In genomic region chr7:16903439-16903955, GRCm38 (mm10) we compare ENCODE assay signal across 20 mouse cellular contexts. TPM values are rescaled to one million over a fixed set of nuclear protein-coding genes. Genes with fewer than 3 reads are reported as not detected.
DNase-seq lines count a peak whose midpoint lies in the region; ATAC-seq and TF ChIP-seq lines count a peak whose summit lies in the region.
"Had no signal": no experiment of that assay in that cellular context is flagged by ENCODE, and none has a peak within 500 bp of the region (broad histone marks: within the 10 kb centered on the region; RNA-seq: fewer than 3 reads in every experiment).

No protein-coding gene starts in this region.

- TF ChIP-seq CTCF in gastrocnemius, adult 2 months (IDR thresholded peaks at IDR 0.05) = no peak
- TF ChIP-seq CTCF in liver, postnatal 0 days (IDR thresholded peaks at IDR 0.05; ENCODE audit: low read depth) = no peak

- no peak overlapping the region for H3K9ac ChIP-seq in liver, embryonic 12.5 days
- no peak overlapping the region for H3K9ac ChIP-seq in liver, postnatal 0 days (replicated peaks)
- H3K9ac ChIP-seq: forebrain, embryonic 15.5 days; hindbrain, embryonic 12.5 days; kidney, embryonic 15.5 days; limb, embryonic 13.5 days; neural tube, embryonic 12.5 days had no signal

- no peak for TF ChIP-seq EP300 in liver, postnatal 0 days (IDR thresholded peaks at IDR 0.05; ENCODE audit: low read depth)

- H3K4me1 ChIP-seq in liver, embryonic 12.5 days = peaks cover 66% of the 10 kb centered on the region
- H3K4me1 ChIP-seq in liver, postnatal 0 days (ENCODE audit: insufficient read depth) = peaks cover 2% of the 10 kb centered on the region; the same call in 1 of the 2 replicates
- H3K4me1 ChIP-seq: forebrain, embryonic 15.5 days had no signal

- peaks cover 22% of the 10 kb centered on the region for H3K79me2 ChIP-seq in macrophage (ENCODE audit: inconsistent target)

- no peaks in the 10 kb centered on the region for H3K36me3 ChIP-seq in liver, embryonic 12.5 days
- no peaks in the 10 kb centered on the region for H3K36me3 ChIP-seq in liver, postnatal 0 days (replicated peaks; ENCODE audit: insufficient read depth, low read length)
- H3K36me3 ChIP-seq in macrophage (ENCODE audit: inconsistent target) = no peaks in the 10 kb centered on the region
- H3K36me3 ChIP-seq: forebrain, embryonic 15.5 days; hindbrain, embryonic 12.5 days; kidney, embryonic 15.5 days; limb, embryonic 13.5 days; neural tube, embryonic 12.5 days had no signal

- no peak overlapping the region for H3K4me3 ChIP-seq in gastrocnemius, adult 2 months
- no peak overlapping the region for H3K4me3 ChIP-seq in liver, embryonic 12.5 days
- H3K4me3 ChIP-seq in liver, postnatal 0 days (ENCODE audit: low read depth, low read length) = no peak overlapping the region
- no peak overlapping the region for H3K4me3 ChIP-seq in macrophage (ENCODE audit: inconsistent target)
- H3K4me3 ChIP-seq: forebrain, embryonic 15.5 days; hindbrain, embryonic 12.5 days; kidney, embryonic 15.5 days; limb, embryonic 13.5 days; neural tube, embryonic 12.5 days had no signal

- no peak for DNase-seq in gastrocnemius, adult 2 months
- no peak for DNase-seq in gastrocnemius, postnatal 25 days
- DNase-seq in liver, postnatal 0 days = no peak
- DNase-seq in thymus, postnatal 0 days (ENCODE audit: low spot score) = no peak
- DNase-seq: cerebellum, adult 9-10 months; heart, adult 18-20 months; lung, postnatal 10 days; right cerebral cortex, adult 18-20 months; thymus, postnatal 14 days had no signal

- H3K9me3 ChIP-seq in liver, embryonic 12.5 days (replicated peaks) = no peaks in the 10 kb centered on the region
- H3K9me3 ChIP-seq in liver, postnatal 0 days (ENCODE audit: low read length) = no peaks in the 10 kb centered on the region
- H3K9me3 ChIP-seq: forebrain, embryonic 15.5 days; hindbrain, embryonic 12.5 days; kidney, embryonic 15.5 days; limb, embryonic 13.5 days; neural tube, embryonic 12.5 days had no signal

- ATAC-seq in liver, embryonic 12.5 days = 0 out of 2 replicates have a peak, but pooled peaks have one; percentile 16
- ATAC-seq in liver, postnatal 0 days = no peak
- ATAC-seq in megakaryocyte-erythroid progenitor cell, adult 5-6 weeks (replicated peaks; ENCODE audit: low FRiP score, low TSS enrichment, poor library complexity, severe bottlenecking) = no peak
- ATAC-seq: forebrain, embryonic 15.5 days had no signal

- peaks cover 41% of the 10 kb centered on the region for H3K27me3 ChIP-seq in liver, embryonic 12.5 days (replicated peaks)
- no peaks in the 10 kb centered on the region for H3K27me3 ChIP-seq in liver, postnatal 0 days (ENCODE audit: insufficient read depth, low read length)
- H3K27me3 ChIP-seq: forebrain, embryonic 15.5 days; kidney, embryonic 15.5 days; limb, embryonic 13.5 days had no signal

- H3K4me2 ChIP-seq in liver, embryonic 12.5 days = no peak overlapping the region
- no peak overlapping the region for H3K4me2 ChIP-seq in liver, postnatal 0 days (ENCODE audit: low read depth, low read length)
- H3K4me2 ChIP-seq: forebrain, embryonic 15.5 days; hindbrain, embryonic 12.5 days; kidney, embryonic 15.5 days; limb, embryonic 13.5 days; midbrain, embryonic 11.5 days; neural tube, embryonic 12.5 days had no signal

- 20% methylated on average over 2 of the region's 2 CpGs for WGBS in liver, embryonic 12.5 days (ENCODE audit: insufficient replicate concordance)
- 32% methylated on average over 2 of the region's 2 CpGs for WGBS in liver, postnatal 0 days (ENCODE audit: insufficient replicate concordance)
- WGBS in macrophage (ENCODE audit: missing documents) = 21% methylated on average over 2 of the region's 2 CpGs

- intact Hi-C loops in gastrocnemius, adult 2 months (cut with DNase I) = no loop called here

- H3K27ac ChIP-seq in gastrocnemius, adult 2 months = peak overlapping the region; percentile 7; the same call in 1 of the 2 replicates
- H3K27ac ChIP-seq in liver, embryonic 12.5 days = no peak overlapping the region
- H3K27ac ChIP-seq in liver, postnatal 0 days (ENCODE audit: low read depth) = no peak overlapping the region
- peak overlapping the region; percentile 22 for H3K27ac ChIP-seq in macrophage
- H3K27ac ChIP-seq: forebrain, embryonic 15.5 days; kidney, embryonic 15.5 days; limb, embryonic 13.5 days; neural tube, embryonic 12.5 days; stomach, postnatal 0 days had no signal

RNA-seq across cellular contexts. Expression of gene Ptgir, which starts 2.8 kb away (rescaled TPM):
- under 1 TPM; 0.67 to 0.79 TPM for total RNA-seq in gastrocnemius, adult 2 months (2021)
- 1 to 10 TPM in 1 of 2 experiments, under 1 TPM in 1; 0.97 to 1.3 TPM for total RNA-seq in gastrocnemius, postnatal 25 days (2021)
- polyA plus RNA-seq in liver, embryonic 12.5 days (2016; fragmentation: Nextera tagmentation; extraction: Ambion mirVana) = 0.86 and 1.5 TPM in 2 replicates
- polyA plus RNA-seq in liver, postnatal 0 days (2015; fragmentation: Nextera tagmentation; extraction: Ambion mirVana) = 1.1 and 1.7 TPM in 2 replicates
- 10 to 100 TPM in 2 of 26 experiments, 1 to 10 TPM in 24; 1.4 to 12.8 (median 4.6) TPM for total RNA-seq in macrophage (2018; cell fraction: chromatin; rRNA removed)
- total RNA-seq in macrophage (2018; cell fraction: cytosol; rRNA removed) = 10 to 100 TPM in 7 of 26 experiments, 1 to 10 TPM in 19; 2.9 to 21.7 (median 7.9) TPM
- total RNA-seq in macrophage (2018; cell fraction: nucleus; rRNA removed) = 10 to 100 TPM in 18 of 26 experiments, 1 to 10 TPM in 8; 3.3 to 24.8 (median 11.9) TPM
- polyA plus RNA-seq in macrophage (2018) = 2.2 to 3.8 TPM (median 3.6 TPM) in 3 replicates
- polyA plus RNA-seq in thymus, postnatal 0 days (2015; fragmentation: Nextera tagmentation; extraction: Ambion mirVana) = 1.9 and 2.6 TPM in 2 replicates
- total RNA-seq in megakaryocyte-erythroid progenitor cell, adult 5-6 weeks (2014; fragmentation: Nextera tagmentation) = not detected in 2 replicates
- not detected in 2 replicates for total RNA-seq in megakaryocyte-erythroid progenitor cell, adult 5-6 weeks (2017)
- total RNA-seq: layer of hippocampus, postnatal 10 days had no signal

RNA-seq across cellular contexts. Expression of gene Gng8, which starts 11.9 kb away (rescaled TPM):
- not detected for total RNA-seq in gastrocnemius, adult 2 months (2021)
- total RNA-seq in gastrocnemius, postnatal 25 days (2021) = not detected
- polyA plus RNA-seq in liver, embryonic 12.5 days (2016; fragmentation: Nextera tagmentation; extraction: Ambion mirVana) = 0.80 and 1.7 TPM in 2 replicates
- 0.15 and 0.20 TPM in 2 replicates for polyA plus RNA-seq in liver, postnatal 0 days (2015; fragmentation: Nextera tagmentation; extraction: Ambion mirVana)
- 1 to 10 TPM in 2 of 26 experiments, not detected in 24; 1.3 to 1.8 TPM for total RNA-seq in macrophage (2018; cell fraction: chromatin; rRNA removed)
- under 1 TPM in 3 of 26 experiments, not detected in 23; 0.15 to 0.31 (median 0.17) TPM for total RNA-seq in macrophage (2018; cell fraction: cytosol; rRNA removed)
- total RNA-seq in macrophage (2018; cell fraction: nucleus; rRNA removed) = 1 to 10 TPM in 2 of 26 experiments, not detected in 24; 1.4 TPM
- not detected in 3 replicates for polyA plus RNA-seq in macrophage (2018)
- polyA plus RNA-seq in thymus, postnatal 0 days (2015; fragmentation: Nextera tagmentation; extraction: Ambion mirVana) = 0.44 and 0.85 TPM in 2 replicates
- not detected in 2 replicates for total RNA-seq in megakaryocyte-erythroid progenitor cell, adult 5-6 weeks (2014; fragmentation: Nextera tagmentation)
- 2.6 TPM in 1 of 2 replicates, not detected in the other for total RNA-seq in megakaryocyte-erythroid progenitor cell, adult 5-6 weeks (2017)

RNA-seq across cellular contexts. Expression of gene Calm3, which starts 20.4 kb away (rescaled TPM):
- 100 to 1,000 TPM; 290 to 400 TPM for total RNA-seq in gastrocnemius, adult 2 months (2021)
- total RNA-seq in gastrocnemius, postnatal 25 days (2021) = 100 to 1,000 TPM; 257 to 291 TPM
- polyA plus RNA-seq in liver, embryonic 12.5 days (2016; fragmentation: Nextera tagmentation; extraction: Ambion mirVana) = 91.2 and 94.4 TPM in 2 replicates
- polyA plus RNA-seq in liver, postnatal 0 days (2015; fragmentation: Nextera tagmentation; extraction: Ambion mirVana) = 58.8 and 60.3 TPM in 2 replicates
- total RNA-seq in macrophage (2018; cell fraction: chromatin; rRNA removed) = 10 to 100 TPM in 19 of 26 experiments, 1 to 10 TPM in 7; 3.3 to 45.5 (median 14.6) TPM
- total RNA-seq in macrophage (2018; cell fraction: cytosol; rRNA removed) = 100 to 1,000 TPM; 134 to 213 (median 179) TPM
- total RNA-seq in macrophage (2018; cell fraction: nucleus; rRNA removed) = 100 to 1,000 TPM in 1 of 26 experiments, 10 to 100 TPM in 25; 23.9 to 119 (median 63.2) TPM
- 148 to 197 TPM (median 177 TPM) in 3 replicates for polyA plus RNA-seq in macrophage (2018)
- polyA plus RNA-seq in thymus, postnatal 0 days (2015; fragmentation: Nextera tagmentation; extraction: Ambion mirVana) = 201 and 212 TPM in 2 replicates
- total RNA-seq in megakaryocyte-erythroid progenitor cell, adult 5-6 weeks (2014; fragmentation: Nextera tagmentation) = 291 and 377 TPM in 2 replicates
- 512 and 515 TPM in 2 replicates for total RNA-seq in megakaryocyte-erythroid progenitor cell, adult 5-6 weeks (2017)

RNA-seq across cellular contexts. Expression of gene Dact3, which starts 28.4 kb away (rescaled TPM):
- total RNA-seq in gastrocnemius, adult 2 months (2021) = 1 to 10 TPM in 1 of 2 experiments, under 1 TPM in 1; 0.99 to 1.7 TPM
- 1 to 10 TPM; 1.9 to 2.3 TPM for total RNA-seq in gastrocnemius, postnatal 25 days (2021)
- 1.5 TPM in 2 replicates for polyA plus RNA-seq in liver, embryonic 12.5 days (2016; fragmentation: Nextera tagmentation; extraction: Ambion mirVana)
- 0.09 TPM in 2 replicates for polyA plus RNA-seq in liver, postnatal 0 days (2015; fragmentation: Nextera tagmentation; extraction: Ambion mirVana)
- 1 to 10 TPM in 2 of 26 experiments, under 1 TPM in 2, not detected in 22; 0.22 to 3.4 (median 0.92) TPM for total RNA-seq in macrophage (2018; cell fraction: chromatin; rRNA removed)
- under 1 TPM; 0.03 to 0.60 (median 0.14) TPM for total RNA-seq in macrophage (2018; cell fraction: cytosol; rRNA removed)
- total RNA-seq in macrophage (2018; cell fraction: nucleus; rRNA removed) = under 1 TPM in 16 of 26 experiments, not detected in 10; 0.12 to 0.49 (median 0.28) TPM
- polyA plus RNA-seq in macrophage (2018) = 0.15 to 0.32 TPM (median 0.31 TPM) in 3 replicates
- 0.13 and 0.18 TPM in 2 replicates for polyA plus RNA-seq in thymus, postnatal 0 days (2015; fragmentation: Nextera tagmentation; extraction: Ambion mirVana)
- 0.27 TPM in 1 of 2 replicates, not detected in the other for total RNA-seq in megakaryocyte-erythroid progenitor cell, adult 5-6 weeks (2014; fragmentation: Nextera tagmentation)
- total RNA-seq in megakaryocyte-erythroid progenitor cell, adult 5-6 weeks (2017) = 0.75 TPM in 1 of 2 replicates, not detected in the other

RNA-seq across cellular contexts. Expression of gene Pnmal2, which starts 41.0 kb away (rescaled TPM):
- under 1 TPM; 0.74 to 0.86 TPM for total RNA-seq in gastrocnemius, adult 2 months (2021)
- total RNA-seq in gastrocnemius, postnatal 25 days (2021) = 1 to 10 TPM; 2.3 to 3.3 TPM
- polyA plus RNA-seq in liver, embryonic 12.5 days (2016; fragmentation: Nextera tagmentation; extraction: Ambion mirVana) = 0.41 and 0.75 TPM in 2 replicates
- 0.06 and 0.09 TPM in 2 replicates for polyA plus RNA-seq in liver, postnatal 0 days (2015; fragmentation: Nextera tagmentation; extraction: Ambion mirVana)
- total RNA-seq in macrophage (2018; cell fraction: chromatin; rRNA removed) = under 1 TPM in 1 of 26 experiments, not detected in 25; 0.44 TPM
- not detected for total RNA-seq in macrophage (2018; cell fraction: cytosol; rRNA removed)
- total RNA-seq in macrophage (2018; cell fraction: nucleus; rRNA removed) = not detected
- not detected in 3 replicates for polyA plus RNA-seq in macrophage (2018)
- polyA plus RNA-seq in thymus, postnatal 0 days (2015; fragmentation: Nextera tagmentation; extraction: Ambion mirVana) = 5.1 and 6.4 TPM in 2 replicates
- total RNA-seq in megakaryocyte-erythroid progenitor cell, adult 5-6 weeks (2014; fragmentation: Nextera tagmentation) = not detected in 2 replicates
- not detected in 2 replicates for total RNA-seq in megakaryocyte-erythroid progenitor cell, adult 5-6 weeks (2017)

Comparison
In these comparisons a context has a peak if more than half of its experiments do, and no peak if none do; other contexts are left out.
1. H3K27ac ChIP-seq: peak in gastrocnemius, adult 2 months (single experiment) and macrophage (single experiment); none in liver, embryonic 12.5 days (single experiment) and liver, postnatal 0 days (single experiment).